Mouse (Mus musculus): Measurements from ENCODE around the gene Fscn2.

Gene Fscn2

DNA sequence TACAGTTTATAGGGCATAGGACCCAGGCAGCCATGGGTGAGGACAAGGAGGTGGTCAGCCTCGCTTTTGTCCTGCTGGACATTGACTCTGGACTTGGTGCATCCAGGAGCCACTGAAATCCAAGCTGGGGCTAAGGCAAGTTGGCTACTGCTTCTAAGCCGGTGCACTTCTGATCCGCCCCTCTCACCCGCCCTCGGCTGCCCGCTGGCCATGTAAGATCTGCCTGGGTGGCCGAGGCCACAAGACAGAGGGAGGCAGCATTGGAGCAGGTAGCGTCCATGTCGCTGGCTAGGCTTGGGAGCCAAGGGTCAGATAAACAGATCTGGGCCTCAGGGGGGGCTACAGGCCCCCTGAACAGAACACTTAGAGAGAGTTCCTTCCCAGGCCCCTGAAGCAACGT lies at the start of gene Fscn2:
TSS of gene Fscn2 (plus strand) at position 240 of the 400 bp plus-strand sequence.
- no peak for DNase-seq (ENCODE audit: low spot score)

DNA sequence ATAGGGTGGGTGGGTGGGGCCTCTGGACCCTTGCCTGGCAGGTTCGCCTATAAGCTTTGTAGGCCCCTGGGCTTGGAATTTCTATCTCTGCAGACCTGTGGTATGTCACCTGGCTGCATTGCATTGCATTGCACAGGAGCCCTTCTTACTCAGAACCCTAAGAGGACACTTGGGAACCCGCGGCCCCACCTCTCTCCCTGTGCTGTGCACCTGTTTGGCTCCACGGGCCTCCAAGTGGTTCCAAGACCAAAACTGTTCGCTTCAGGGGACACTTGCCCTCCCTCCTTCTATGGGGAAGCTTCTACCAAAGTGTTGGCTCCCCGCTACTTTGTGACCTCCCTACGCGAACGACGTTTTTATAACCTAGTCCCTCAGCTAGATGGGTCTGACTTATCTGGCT lies 49.8 kb upstream of the Fscn2 start:
- no peak for DNase-seq (ENCODE audit: low spot score)

DNA sequence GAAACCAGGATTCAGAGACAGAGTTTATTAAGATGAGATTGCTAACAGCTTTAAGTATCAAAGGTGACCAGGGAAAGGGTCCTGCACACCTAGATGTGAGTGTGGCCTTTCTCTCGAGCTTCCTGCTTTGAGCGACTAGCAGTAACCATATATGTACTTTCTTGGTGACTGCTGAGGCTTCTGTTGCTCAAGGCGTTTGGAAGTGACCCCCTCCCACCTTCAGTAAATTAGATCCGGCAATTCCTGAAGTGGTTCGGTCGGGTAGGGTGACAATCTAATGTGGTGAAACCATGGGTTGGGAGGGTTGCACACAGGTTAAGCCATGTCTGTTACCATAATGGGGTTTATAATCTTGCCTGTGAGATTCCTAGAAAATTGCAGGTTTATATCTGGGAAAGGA lies 49.3 kb upstream of the Fscn2 start:
- no peak for DNase-seq (ENCODE audit: low spot score)

DNA sequence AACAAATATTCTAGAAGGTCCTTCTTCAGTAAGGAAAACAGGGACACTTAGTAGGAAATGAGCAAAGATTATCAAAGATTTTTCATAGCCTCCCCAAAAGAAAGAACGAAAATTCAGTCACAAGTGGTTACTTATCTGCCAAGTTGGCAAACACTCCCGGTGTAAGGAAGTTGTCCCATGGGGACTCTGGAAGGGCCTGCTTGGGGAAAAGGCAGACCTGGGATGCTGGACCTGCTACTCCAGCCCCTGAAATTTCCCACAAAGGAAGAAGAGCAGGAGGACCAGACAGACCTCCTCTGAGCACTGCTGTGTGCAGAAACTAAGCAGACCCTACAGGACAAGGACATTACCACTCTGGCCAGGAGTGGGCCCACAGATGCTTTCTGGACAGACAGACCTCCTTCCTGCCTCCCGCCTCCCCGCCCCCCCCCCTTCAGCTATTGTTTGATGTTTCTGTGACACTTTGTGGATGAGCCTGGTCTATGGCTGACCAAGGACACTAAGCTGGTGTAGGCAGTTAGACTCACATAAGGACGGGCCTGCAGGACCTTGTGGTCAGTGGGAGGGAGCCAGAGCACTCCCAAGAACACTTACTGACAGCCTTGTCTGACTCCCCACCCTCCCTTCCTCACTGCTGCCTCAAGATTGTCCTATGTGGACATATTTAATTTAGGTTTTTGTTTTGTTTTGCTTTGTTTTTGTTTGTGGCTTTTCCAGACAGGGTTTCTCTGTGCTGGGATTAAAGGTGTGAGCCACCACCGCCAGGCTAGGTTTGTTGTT lies 47.2 kb upstream of the Fscn2 start:
- DNase-seq (ENCODE audit: low spot score) = no peak

DNA sequence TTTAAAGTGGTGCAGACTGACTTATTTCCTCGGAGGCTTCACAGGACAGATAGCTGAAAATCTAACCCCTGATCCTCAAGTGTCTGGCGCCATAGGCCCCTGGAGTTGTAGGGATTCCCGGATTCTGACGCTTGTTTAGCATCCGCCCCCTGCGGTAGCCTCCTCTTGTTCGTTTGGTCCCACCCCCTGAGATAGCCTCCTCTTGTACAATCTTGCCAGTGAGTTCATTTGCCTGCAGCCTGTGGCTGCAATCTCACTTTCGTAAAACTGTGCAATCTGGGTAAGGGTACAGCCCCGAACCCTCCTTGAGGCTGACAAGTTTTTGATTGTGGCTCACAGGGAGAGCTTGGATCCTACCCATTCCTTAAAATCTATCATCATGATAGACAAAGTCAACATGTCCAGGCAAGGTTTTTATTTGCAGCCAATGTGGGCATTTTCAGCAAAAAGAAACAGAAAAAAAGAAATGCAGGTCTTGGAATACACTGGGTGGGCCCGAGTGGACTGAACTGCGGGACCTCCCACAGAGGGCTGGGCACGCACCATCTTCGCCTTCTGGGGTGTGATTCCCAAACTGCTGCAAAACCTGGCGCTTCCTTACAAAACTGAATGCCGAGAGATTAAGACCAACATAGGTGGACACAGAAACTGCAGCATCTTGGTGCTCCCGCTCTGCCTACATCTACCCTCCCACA lies 46.5 kb upstream of the Fscn2 start:
- peak; percentile 39 for DNase-seq (ENCODE audit: low spot score)

DNA sequence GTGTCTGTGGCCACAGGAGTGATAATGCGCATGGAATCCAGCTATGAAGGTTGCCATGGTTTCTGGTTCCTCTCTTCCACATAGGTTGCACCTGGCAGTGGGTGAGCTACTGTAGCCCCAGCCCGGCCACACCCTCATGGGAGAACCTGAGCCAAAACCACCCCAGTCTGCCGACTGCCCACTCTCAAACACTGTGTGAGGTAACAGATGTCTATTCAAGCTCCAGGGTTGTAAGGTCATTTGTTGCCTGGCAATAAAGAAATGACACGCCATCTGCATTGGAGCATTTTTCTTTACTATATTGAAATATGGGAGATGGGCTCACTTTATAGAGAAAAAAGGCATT lies 45.9 kb upstream of the Fscn2 start:
- peak; percentile 54 for DNase-seq (ENCODE audit: low spot score)

DNA sequence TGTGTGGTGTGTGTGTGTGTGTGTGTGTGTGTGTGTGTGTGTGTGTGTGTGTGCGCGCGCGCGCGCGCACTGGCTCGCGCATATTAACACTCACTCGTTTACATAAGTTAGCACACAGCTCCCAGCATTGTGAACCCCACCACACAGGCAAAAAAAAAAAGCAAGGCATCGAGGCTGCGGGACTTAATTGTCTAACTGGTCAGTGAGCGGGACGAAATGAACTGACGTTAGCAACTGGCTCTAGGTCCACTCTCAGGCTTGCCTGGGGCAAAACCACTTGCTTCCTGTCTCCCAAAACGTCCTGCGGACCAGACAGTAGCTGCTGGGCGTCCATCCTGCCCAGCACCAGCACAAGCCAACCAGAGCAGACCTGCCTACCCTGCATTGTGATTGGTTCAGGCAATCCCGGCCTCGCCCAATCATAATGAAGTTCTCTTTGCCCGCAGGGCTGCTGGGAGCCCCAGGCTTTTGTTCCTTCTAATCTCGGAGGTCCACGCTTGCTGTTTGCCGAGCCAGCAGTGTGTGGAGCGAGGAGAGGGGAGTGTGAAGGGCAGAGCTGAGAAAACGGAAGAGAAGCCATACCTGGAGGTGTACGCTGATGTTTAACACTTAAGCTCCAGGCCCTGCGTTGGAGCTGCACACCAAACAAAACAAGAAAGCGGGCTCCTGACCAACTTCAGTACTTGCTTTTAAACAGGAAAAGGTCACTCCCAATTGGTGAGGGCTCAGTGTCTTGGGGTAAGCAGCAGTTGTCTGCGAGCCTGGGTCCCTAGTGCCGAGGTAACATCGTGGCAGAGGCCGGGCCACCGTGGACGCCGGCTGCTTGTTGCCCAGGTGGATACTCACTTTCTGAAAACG lies 45.3 kb upstream of the Fscn2 start:
- DNase-seq (ENCODE audit: low spot score) = peak; percentile 98

DNA sequence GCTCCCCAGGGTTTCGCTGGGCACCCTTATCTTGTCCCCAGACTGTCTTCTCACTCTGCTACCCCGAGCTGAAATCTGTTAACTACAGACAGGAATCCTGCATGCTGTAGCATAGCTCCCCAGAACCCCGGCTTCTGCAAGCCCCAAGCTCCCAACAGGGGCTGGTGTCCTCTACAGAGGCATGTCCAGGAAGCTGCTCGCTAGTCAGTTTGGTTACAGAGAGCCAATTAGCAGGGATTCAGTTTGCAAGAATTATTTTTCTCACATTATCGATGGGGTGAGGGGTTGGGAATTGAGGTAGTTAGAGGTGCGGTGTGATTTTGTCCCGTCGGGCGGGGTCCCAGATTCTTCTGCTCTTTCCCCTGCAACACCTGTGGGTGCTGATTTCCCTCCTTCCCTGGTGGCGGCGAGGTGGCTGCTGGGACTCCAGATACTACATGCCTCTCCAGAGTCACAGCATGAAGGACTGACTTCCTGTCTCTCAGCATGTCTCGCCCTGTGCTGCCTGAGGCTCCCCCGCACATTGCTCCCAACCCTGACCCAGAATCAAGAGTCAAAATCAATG lies 44.6 kb upstream of the Fscn2 start:
- DNase-seq (ENCODE audit: low spot score) = peak; percentile 46

DNA sequence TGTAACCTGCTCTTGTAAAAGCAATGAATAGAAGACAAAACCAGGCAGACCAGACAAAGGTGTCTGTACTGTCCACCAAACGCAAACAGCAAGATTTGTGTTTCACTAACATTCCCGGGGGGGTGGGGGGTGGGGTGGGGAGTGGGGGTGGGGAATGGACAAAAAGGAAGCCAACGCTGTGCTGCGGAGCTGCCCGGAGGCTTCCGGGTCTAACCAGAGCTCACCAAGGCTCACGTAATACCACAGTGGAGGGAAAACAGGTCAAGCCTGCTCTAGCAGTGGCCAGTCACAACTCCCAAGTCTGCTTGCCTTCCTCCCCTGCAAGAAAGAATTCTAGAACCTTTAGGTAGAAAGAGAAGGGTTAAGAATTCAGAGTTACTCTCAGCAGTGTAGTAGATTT lies 43.9 kb upstream of the Fscn2 start:
- no peak for DNase-seq (ENCODE audit: low spot score)

DNA sequence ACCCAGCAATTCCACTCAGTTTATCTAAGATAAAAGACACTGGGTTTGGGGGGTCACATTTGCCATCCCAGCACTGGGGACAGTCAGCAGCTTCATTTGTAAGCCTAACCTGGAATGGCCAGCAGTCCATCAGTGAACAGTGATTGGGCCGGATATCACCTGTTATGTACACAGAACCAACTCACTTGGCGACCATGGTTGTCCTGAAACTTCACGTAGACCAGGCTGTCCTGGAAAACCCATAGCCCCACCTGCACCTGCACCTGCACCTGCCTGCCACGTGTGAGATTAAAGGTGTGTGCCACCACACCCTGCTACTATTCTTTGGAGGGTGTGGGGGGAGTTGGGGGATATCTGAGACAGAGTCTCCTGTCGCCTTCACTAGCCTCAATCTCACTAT lies 42.0 kb upstream of the Fscn2 start:
- no peak for DNase-seq (ENCODE audit: low spot score)

DNA sequence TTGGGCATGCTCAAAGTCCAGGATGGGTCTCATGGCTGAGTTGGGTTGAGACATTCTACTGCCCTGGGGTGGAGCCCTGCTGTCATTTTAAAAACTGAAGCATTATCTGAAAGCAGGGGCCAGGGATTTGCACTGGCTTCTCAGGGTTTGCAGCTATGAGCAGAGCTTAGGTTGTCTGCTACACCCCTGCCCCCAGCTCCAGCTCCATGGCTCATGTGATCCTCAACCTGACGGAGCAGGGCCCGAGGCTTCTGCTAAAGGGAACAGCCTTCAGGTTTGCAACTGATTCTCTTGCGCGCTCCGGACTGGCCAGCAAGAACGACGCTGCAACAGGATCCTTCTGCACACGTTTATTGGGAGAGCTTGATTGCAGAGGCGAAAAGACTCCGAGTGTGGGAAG lies 41.2 kb upstream of the Fscn2 start:
- no peak for DNase-seq (ENCODE audit: low spot score)

DNA sequence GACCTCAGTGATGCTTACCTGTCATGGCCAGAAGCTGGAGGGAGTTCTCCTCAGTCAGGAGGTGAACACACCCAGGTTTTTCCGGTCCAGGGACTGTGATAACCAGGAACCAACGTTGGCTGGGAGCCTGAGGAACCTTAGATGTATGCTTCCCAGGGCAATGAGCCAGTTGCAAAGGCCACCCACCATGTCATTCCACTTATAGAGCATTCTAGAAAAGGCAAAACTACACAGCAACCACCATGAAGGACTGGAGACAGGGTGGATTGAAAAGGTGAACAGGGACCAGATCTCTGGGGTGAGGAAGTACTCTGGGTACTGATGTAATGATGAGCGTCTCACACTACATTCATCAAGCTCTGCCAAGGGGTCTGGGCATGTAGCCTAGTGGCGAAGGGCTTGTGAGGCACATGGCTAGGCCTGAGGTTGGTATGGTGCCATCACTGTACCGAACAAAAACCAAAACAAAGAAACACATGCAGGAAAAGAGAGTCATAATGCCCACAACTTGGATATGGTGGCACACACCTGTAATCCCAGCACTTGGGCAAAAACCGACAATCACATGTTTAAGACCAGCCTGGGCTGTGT lies 25.8 kb upstream of the Fscn2 start:
- no peak for DNase-seq (ENCODE audit: low spot score)

DNA sequence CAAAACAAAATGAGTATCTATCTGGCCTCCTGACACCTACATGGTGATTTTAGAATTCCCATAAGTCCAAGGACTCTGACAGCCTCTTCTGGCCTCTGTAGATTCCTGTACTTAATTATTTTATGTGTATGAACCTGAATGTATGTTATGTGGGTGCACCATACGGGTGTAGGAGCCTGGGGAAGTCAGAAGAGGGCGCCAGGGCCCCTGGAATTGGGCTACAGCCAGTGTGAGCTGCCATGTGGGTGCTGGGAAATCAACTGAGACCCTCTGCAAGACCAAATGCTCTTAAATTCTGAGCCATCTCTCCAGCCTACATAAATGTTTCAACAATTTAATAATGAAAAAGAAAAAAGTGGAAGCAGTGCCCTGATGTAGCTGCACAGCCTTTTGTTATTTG lies 23.9 kb upstream of the Fscn2 start:
- DNase-seq (ENCODE audit: low spot score) = no peak

DNA sequence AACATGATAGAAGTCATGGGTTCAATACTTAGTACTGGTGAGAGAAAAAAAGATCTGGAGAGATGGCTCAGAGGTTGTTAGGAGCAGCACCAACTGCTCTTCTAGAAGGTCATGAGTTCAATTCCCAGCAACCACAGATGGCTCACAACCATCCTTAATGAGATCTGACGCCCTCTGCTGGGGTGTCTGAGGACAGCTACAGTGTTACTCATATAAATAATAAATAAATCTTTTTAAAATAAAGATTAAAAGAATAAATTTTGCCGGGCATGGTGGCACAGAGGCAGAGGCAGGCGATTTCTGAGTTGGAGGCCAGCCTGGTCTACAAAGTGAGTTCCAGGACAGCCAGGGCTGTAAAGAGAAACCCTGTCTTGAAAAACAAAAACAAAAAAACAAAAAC lies 22.5 kb upstream of the Fscn2 start:
- DNase-seq (ENCODE audit: low spot score) = no peak

DNA sequence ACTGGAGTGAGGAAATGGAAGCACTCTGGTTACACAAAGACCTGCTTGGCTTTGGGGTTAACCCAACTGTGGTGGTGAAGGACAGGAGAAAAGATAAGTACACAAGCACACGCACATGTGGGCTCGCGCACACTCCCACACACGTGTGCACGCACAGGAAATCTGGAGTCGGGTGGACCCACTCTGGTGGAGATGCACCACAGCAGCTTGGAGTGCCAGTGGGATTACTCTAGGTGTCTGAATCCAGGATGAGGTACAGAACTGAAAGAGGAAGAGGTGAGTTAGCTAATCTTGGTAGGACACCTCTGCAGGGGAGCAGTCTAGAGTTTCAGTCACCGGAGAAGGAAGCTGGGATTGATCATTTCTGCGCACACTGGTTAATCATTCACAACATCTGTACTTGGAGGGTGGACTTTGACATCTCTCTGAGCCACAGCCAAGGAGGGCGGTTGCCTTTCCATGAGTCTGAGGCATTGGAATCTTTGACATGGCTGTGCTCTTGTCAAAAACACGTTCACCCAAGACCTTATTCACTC lies 21.3 kb upstream of the Fscn2 start:
- DNase-seq (ENCODE audit: low spot score) = no peak

DNA sequence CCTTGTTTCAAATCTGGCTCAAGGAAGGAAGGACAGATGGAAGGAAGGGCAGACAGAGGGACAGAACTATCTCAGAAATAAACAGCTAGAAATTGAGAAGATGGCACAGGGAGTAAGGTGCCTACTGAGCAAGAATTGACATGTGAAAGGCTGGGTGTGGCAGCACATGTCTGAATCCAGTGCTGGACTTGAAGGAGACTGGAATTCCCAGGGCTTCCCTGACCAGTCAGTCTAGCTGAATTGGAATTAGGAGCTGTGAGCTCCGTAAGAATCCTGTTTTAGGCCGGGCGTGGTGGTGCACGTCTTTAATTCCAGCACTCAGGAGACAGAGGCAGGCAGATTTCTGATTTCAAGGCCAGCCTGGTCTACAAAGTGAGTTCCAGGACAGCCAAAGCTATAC lies 19.7 kb upstream of the Fscn2 start:
- no peak for DNase-seq (ENCODE audit: low spot score)

DNA sequence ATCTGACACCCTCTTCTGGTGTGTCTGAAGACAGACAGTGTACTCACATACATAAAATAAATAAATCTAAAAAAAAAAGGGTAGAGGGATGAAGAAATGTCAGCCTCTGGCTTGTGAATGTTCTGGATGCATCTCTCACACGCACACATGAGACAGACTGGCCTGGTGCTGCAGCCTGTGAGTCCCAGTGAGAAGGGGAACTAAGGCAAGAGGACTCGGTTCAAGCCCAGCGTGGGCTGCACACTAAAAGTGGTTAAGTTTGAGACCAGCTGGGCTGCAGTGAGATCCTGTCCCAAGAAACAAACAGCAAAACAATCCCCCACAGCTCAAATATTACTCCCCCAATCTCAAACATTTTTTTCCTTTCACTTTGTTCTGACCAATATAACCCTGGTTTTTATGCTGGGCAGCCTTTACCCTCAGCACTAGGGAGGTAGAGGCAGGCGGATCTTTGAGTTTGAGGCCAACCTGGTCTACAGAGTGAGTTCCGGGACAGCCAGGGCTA lies 18.6 kb upstream of the Fscn2 start:
- no peak for DNase-seq (ENCODE audit: low spot score)

DNA sequence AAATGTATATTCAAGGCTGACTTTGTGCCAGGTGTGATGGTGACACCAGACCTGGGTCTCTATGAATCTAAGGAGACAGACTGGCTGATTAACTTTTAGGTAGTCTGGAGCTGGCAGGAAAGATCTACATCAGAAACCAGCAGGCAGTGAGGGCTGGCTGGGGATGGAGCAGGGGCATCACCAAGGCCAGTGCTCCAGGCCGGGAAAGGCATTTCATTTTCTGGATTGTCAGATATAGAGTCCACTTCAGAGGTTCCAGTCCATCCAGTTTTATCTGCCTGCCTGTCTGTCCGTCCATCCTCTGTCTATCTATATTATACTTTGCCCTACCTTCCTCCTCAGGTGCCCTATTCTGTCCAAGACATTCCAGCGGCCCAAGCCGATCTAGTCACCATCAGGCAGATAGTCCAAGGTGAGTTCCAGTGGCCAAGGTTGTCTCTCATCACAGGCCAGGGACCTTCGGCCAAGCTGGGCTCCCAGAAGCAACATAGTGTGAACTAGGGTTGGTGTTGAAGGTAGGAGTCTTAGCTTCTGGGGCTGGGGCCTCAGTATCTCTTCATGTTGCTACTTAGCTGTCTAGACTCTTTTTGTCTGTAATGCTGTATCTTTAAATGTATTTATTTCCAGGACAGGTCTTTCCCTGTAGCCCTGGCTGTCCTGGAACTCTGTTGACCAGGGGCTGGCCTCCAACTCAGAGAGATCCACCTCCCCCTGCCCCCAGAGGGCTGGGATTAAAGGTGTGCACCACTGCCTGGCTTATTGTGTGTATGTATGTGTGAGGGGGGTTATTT lies 17.6 kb upstream of the Fscn2 start:
- peak; percentile 55 for DNase-seq (ENCODE audit: low spot score)

DNA sequence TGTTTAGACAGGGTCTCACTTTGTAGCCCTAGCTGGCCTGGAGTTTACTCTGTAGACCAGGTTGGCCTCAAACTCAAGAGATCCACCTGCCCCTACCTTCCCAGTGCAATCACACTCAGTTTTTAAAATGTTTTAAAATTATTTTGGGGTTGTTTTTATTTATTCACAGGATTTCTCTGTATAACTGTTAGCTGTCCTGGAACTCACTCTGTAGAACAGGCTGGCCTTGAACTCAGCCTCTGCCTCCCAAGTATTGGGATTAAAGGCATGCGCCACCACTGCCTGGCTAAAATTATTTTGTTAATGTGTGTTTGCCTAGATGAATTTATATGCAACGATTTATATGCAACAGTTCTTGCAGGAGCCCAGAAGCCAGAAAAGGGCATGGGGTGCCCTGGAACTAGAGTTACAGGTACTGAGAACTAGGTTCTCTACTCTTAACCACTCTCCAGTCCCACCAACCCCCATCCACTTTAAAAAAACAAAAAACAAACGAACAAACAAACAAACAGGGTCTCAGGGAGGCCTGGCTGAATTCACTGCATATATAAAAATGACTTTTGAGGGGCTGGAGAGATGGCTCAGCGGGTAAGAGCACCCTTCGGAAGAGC lies 16.9 kb upstream of the Fscn2 start:
- DNase-seq (ENCODE audit: low spot score) = peak; percentile 61

DNA sequence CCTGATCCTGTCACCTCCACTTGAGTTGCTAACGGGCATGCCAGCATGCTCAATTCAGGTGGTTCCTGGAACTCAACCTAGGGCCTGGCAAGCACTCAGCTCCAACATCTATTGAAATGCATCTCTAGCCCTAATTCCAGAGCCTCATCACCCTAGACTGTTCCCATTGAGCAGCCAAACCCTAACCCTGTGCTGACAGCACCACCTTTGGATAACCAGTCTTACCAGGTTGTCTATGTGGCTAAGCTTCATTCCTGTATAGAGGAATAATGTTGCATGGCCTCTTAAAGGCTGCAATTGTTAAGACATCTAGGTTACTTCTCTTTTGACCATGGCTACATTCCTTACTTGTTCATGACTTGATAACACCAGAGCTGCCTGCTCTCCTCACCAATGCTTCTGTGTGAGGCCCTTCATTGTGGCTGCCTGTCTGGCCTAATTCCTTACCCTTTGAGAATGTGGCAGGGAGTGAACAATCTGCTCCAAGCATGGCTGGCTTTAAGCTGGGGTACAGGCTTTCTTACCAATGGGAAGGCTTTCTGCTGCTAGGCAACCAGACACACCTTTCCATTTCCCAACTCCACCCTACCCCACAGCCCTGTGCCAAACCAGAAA lies 16.2 kb upstream of the Fscn2 start:
- DNase-seq (ENCODE audit: low spot score) = peak; percentile 70
